Mouse (Mus musculus) heart, embryonic 12.5 days (tissue): ENCODE measurements at regions not wholly inside any gene's neighbourhood (a gene's known extent, or its start where the extent isn't known, plus 50 kb on each side); places are given as distances from the start of the nearest gene placed in this dataset.

ENCODE experiments used
- ATAC-seq: fragments of 200-750 bp; cut with Nextera tagmentation; 2 replicates; pipeline ENCODE4 v1.8.0; 2017; ENCODE audit warnings: moderate TSS enrichment, moderate library complexity; ENCODE audit not compliant: insufficient number of reproducible peaks, low FRiP score
- H3K27ac ChIP-seq: fragments of 300-500 bp; sonication (generic); 2 replicates; pipeline ENCODE4 v1.5.1; 2016; ENCODE audit warnings: mild to moderate bottlenecking, moderate library complexity; ENCODE audit not compliant: poor library complexity, severe bottlenecking
- H3K27me3 ChIP-seq: fragments of 300-500 bp; sonication (generic); replicated peaks from 2 replicates; pipeline ENCODE4 v1.6.1; 2016; ENCODE audit warnings: mild to moderate bottlenecking, moderate library complexity
- H3K36me3 ChIP-seq: fragments of 300-500 bp; sonication (generic); 2 replicates; pipeline ENCODE4 v1.6.1; 2016; ENCODE audit warnings: mild to moderate bottlenecking, moderate library complexity
- H3K4me1 ChIP-seq: fragments of 300-500 bp; sonication (generic); replicated peaks from 2 replicates; pipeline ENCODE4 v1.6.1; 2016; ENCODE audit warnings: mild to moderate bottlenecking
- H3K4me2 ChIP-seq: fragments of 300-500 bp; sonication (generic); 2 replicates; pipeline ENCODE4 v1.6.1; 2016; ENCODE audit warnings: mild to moderate bottlenecking, moderate library complexity
- H3K4me3 ChIP-seq: fragments of 300-500 bp; sonication (generic); 2 replicates; pipeline ENCODE4 v1.5.1; 2016; ENCODE audit warnings: mild to moderate bottlenecking
- H3K9ac ChIP-seq: fragments of 300-500 bp; sonication (generic); 2 replicates; pipeline ENCODE4 v1.6.1; 2016; ENCODE audit warnings: mild to moderate bottlenecking, moderate library complexity
- H3K9me3 ChIP-seq: fragments of 300-500 bp; sonication (generic); replicated peaks from 2 replicates; pipeline ENCODE4 v1.6.1; 2016; ENCODE audit warnings: mild to moderate bottlenecking, moderate library complexity
- WGBS: fragments of 180-500 bp; shearing (Covaris S2); methylation state at CpG from one replicate; pipeline ENCODE4 v1.1.7; 2016; 5-methylcytosine and 5-hydroxymethylcytosine counted together

- Histone ChIP-seq H3K4me2 (no peak overlapping the region), H3K36me3 (no peaks in the 10 kb centered on the region), H3K9ac (no peak overlapping the region), H3K4me3 (no peak overlapping the region), H3K27me3 (no peaks in the 10 kb centered on the region), H3K9me3 (no peaks in the 10 kb centered on the region), H3K27ac (no peak overlapping the region), H3K4me1 (no peaks in the 10 kb centered on the region)
- no peak for ATAC-seq
- 89% methylated on average over 6 of the region's 6 CpGs for WGBS
These were observed 71.4 kb upstream of the Gypa start for GRCm38 (mm10) chr8:80422190-80422589.

GRCm38 (mm10) chr8:80416121-80416520 is 77.5 kb upstream of the Gypa start:
- Histone ChIP-seq H3K9me3 (no peaks in the 10 kb centered on the region), H3K27me3 (no peaks in the 10 kb centered on the region), H3K36me3 (no peaks in the 10 kb centered on the region), H3K4me2 (no peak overlapping the region), H3K27ac (no peak overlapping the region), H3K4me3 (no peak overlapping the region), H3K9ac (no peak overlapping the region), H3K4me1 (no peaks in the 10 kb centered on the region)
- WGBS: 76% methylated on average over 4 of the region's 4 CpGs
- ATAC-seq: no peak

- H3K36me3 ChIP-seq: no peaks in the 10 kb centered on the region
- no peak overlapping the region for H3K4me2 ChIP-seq
- H3K4me1 ChIP-seq: no peaks in the 10 kb centered on the region
- H3K4me3 ChIP-seq: no peak overlapping the region
- no peak overlapping the region for H3K27ac ChIP-seq
- ATAC-seq: no peak
- WGBS: 70% methylated on average over 2 of the region's 2 CpGs
- H3K27me3 ChIP-seq: no peaks in the 10 kb centered on the region
- no peaks in the 10 kb centered on the region for H3K9me3 ChIP-seq
- no peak overlapping the region for H3K9ac ChIP-seq
These were observed 93.9 kb upstream of the Gypa start for GRCm38 (mm10) chr8:80399594-80400207.

- no peak overlapping the region for H3K9ac ChIP-seq
- ATAC-seq: no peak
- no peak overlapping the region for H3K4me2 ChIP-seq
- no peaks in the 10 kb centered on the region for H3K4me1 ChIP-seq
- 42% methylated on average over 5 of the region's 5 CpGs for WGBS
- no peaks in the 10 kb centered on the region for H3K9me3 ChIP-seq
- H3K27me3 ChIP-seq: no peaks in the 10 kb centered on the region
- H3K27ac ChIP-seq: no peak overlapping the region
- no peaks in the 10 kb centered on the region for H3K36me3 ChIP-seq
- H3K4me3 ChIP-seq: no peak overlapping the region
These were observed 98.6 kb upstream of the Gypa start for GRCm38 (mm10) chr8:80395010-80395409.

- 84% methylated on average over 3 of the region's 3 CpGs for WGBS
- H3K4me1 ChIP-seq: no peaks in the 10 kb centered on the region
- H3K27me3 ChIP-seq: no peaks in the 10 kb centered on the region
- H3K27ac ChIP-seq: no peak overlapping the region
- H3K4me2 ChIP-seq: no peak overlapping the region
- no peak overlapping the region for H3K9ac ChIP-seq
- no peaks in the 10 kb centered on the region for H3K9me3 ChIP-seq
- ATAC-seq: no peak
- no peak overlapping the region for H3K4me3 ChIP-seq
- H3K36me3 ChIP-seq: no peaks in the 10 kb centered on the region
These were observed 100.5 kb upstream of the Gypa start for GRCm38 (mm10) chr8:80393111-80393510.

- Histone ChIP-seq H3K4me2 (no peak overlapping the region), H3K36me3 (no peaks in the 10 kb centered on the region), H3K27me3 (no peaks in the 10 kb centered on the region), H3K4me1 (no peaks in the 10 kb centered on the region), H3K4me3 (no peak overlapping the region), H3K9me3 (no peaks in the 10 kb centered on the region), H3K9ac (no peak overlapping the region), H3K27ac (no peak overlapping the region)
- 85% methylated on average over 2 of the region's 2 CpGs for WGBS
- no peak for ATAC-seq
These were observed 124.4 kb upstream of the Gypa start for GRCm38 (mm10) chr8:80369221-80369620.

- H3K27me3 ChIP-seq: no peaks in the 10 kb centered on the region
- H3K36me3 ChIP-seq: no peaks in the 10 kb centered on the region
- no peak overlapping the region for H3K4me2 ChIP-seq
- H3K9me3 ChIP-seq: no peaks in the 10 kb centered on the region
- WGBS: 68% methylated on average over 7 of the region's 7 CpGs
- H3K27ac ChIP-seq: no peak overlapping the region
- H3K4me1 ChIP-seq: no peaks in the 10 kb centered on the region
- no peak overlapping the region for H3K4me3 ChIP-seq
- H3K9ac ChIP-seq: no peak overlapping the region
- no peak for ATAC-seq
These were observed 129.5 kb upstream of the Gypa start for GRCm38 (mm10) chr8:80364059-80364458.

- no peaks in the 10 kb centered on the region for H3K27me3 ChIP-seq
- no peaks in the 10 kb centered on the region for H3K9me3 ChIP-seq
- H3K36me3 ChIP-seq: no peaks in the 10 kb centered on the region
- 88% methylated on average over 4 of the region's 4 CpGs for WGBS
- H3K4me1 ChIP-seq: no peaks in the 10 kb centered on the region
- ATAC-seq: no peak
- H3K4me3 ChIP-seq: no peak overlapping the region
- H3K9ac ChIP-seq: no peak overlapping the region
- no peak overlapping the region for H3K27ac ChIP-seq
- H3K4me2 ChIP-seq: no peak overlapping the region
These were observed 150.3 kb upstream of the Gypa start for GRCm38 (mm10) chr8:80343299-80343698.

- Histone ChIP-seq H3K27me3 (no peaks in the 10 kb centered on the region), H3K4me1 (no peaks in the 10 kb centered on the region), H3K27ac (no peak overlapping the region), H3K4me3 (no peak overlapping the region), H3K9ac (no peak overlapping the region), H3K9me3 (no peaks in the 10 kb centered on the region), H3K4me2 (no peak overlapping the region), H3K36me3 (no peaks in the 10 kb centered on the region)
- no peak for ATAC-seq
- WGBS: 62% methylated on average over 2 of the region's 2 CpGs
These were observed 155.7 kb upstream of the Gypa start for GRCm38 (mm10) chr8:80337872-80338271.

- Histone ChIP-seq H3K27me3 (no peaks in the 10 kb centered on the region), H3K9me3 (no peaks in the 10 kb centered on the region), H3K4me1 (peaks cover 6% of the 10 kb centered on the region), H3K27ac (no peak overlapping the region), H3K36me3 (no peaks in the 10 kb centered on the region), H3K4me2 (no peak overlapping the region), H3K9ac (no peak overlapping the region), H3K4me3 (no peak overlapping the region)
- no peak for ATAC-seq
- 74% methylated on average over 2 of the region's 2 CpGs for WGBS
These were observed 164.9 kb upstream of the Gypa start for GRCm38 (mm10) chr8:80328676-80329075.

- ATAC-seq: no peak
- Histone ChIP-seq H3K36me3 (no peaks in the 10 kb centered on the region), H3K27me3 (no peaks in the 10 kb centered on the region), H3K9ac (no peak overlapping the region), H3K4me2 (no peak overlapping the region), H3K9me3 (no peaks in the 10 kb centered on the region), H3K27ac (no peak overlapping the region), H3K4me3 (no peak overlapping the region), H3K4me1 (peaks cover 6% of the 10 kb centered on the region)
- WGBS: 94% methylated on average over 3 of the region's 3 CpGs
These were observed 167.7 kb upstream of the Gypa start for GRCm38 (mm10) chr8:80325859-80326258.

- Histone ChIP-seq H3K4me2 (no peak overlapping the region), H3K27ac (no peak overlapping the region), H3K9ac (no peak overlapping the region), H3K9me3 (no peaks in the 10 kb centered on the region), H3K4me1 (peaks cover 6% of the 10 kb centered on the region), H3K27me3 (no peaks in the 10 kb centered on the region), H3K4me3 (no peak overlapping the region), H3K36me3 (no peaks in the 10 kb centered on the region)
- no peak for ATAC-seq
- WGBS: 77% methylated on average over 4 of the region's 4 CpGs
These were observed 168.4 kb upstream of the Gypa start for GRCm38 (mm10) chr8:80325132-80325531.
